8 mouse cellular contexts compared by ENCODE assay signal in genomic region chr10:60279290-60279940, GRCm38 (mm10). TPM values are rescaled to one million over a fixed set of nuclear protein-coding genes. Genes with fewer than 3 reads are reported as not detected.
DNase-seq lines count a peak whose midpoint lies in the region; ATAC-seq and TF ChIP-seq lines count a peak whose summit lies in the region.

No protein-coding gene starts in this region.

- no peak for TF ChIP-seq POLR2A in heart, adult 2 months (IDR thresholded peaks at IDR 0.05; ENCODE audit: insufficient read depth, low read depth, low read length)

- no peak for ATAC-seq in forebrain, embryonic 12.5 days (ENCODE audit: low FRiP score)
- ATAC-seq in liver, embryonic 16.5 days (ENCODE audit: low read depth) = no peak

- H3K36me3 ChIP-seq in heart, adult 2 months (ENCODE audit: control insufficient read depth, insufficient read depth, low read length) = peaks cover 39% of the 10 kb centered on the region
- H3K36me3 ChIP-seq in forebrain, embryonic 12.5 days (replicated peaks) = peaks cover 2% of the 10 kb centered on the region; the same call in 1 of the 2 replicates
- no peaks in the 10 kb centered on the region for H3K36me3 ChIP-seq in liver, embryonic 16.5 days (ENCODE audit: control insufficient read depth, insufficient read depth)

- H3K4me3 ChIP-seq in heart, adult 2 months = peak overlapping the region; percentile 41
- H3K4me3 ChIP-seq in forebrain, embryonic 12.5 days (replicated peaks) = no peak overlapping the region; the same call in none of the 2 replicates
- H3K4me3 ChIP-seq in liver, embryonic 16.5 days (ENCODE audit: low read depth, low read length) = peak overlapping the region; percentile 84

- no peaks in the 10 kb centered on the region for H3K9me3 ChIP-seq in forebrain, embryonic 12.5 days
- H3K9me3 ChIP-seq in liver, embryonic 16.5 days (replicated peaks; ENCODE audit: control insufficient read depth, low read length) = no peaks in the 10 kb centered on the region

- TF ChIP-seq CTCF in heart, adult 2 months (IDR thresholded peaks at IDR 0.05) = no peak

- peak overlapping the region; percentile 61 for H3K9ac ChIP-seq in heart, adult 2 months (ENCODE audit: low read depth, low read length)
- peak overlapping the region; percentile 25; the same call in 1 of the 2 replicates for H3K9ac ChIP-seq in forebrain, embryonic 12.5 days
- H3K9ac ChIP-seq in liver, embryonic 16.5 days (ENCODE audit: low read depth, low read length) = no peak overlapping the region

- peaks cover 9% of the 10 kb centered on the region; the same call in 1 of the 2 replicates for H3K79me2 ChIP-seq in heart, adult 2 months (replicated peaks; ENCODE audit: control insufficient read depth, insufficient read depth, low read length)

- 34% methylated on average over 8 of the region's 8 CpGs for WGBS in heart, adult 2 months
- 76% methylated on average over 8 of the region's 8 CpGs for WGBS in forebrain, embryonic 12.5 days
- 70% methylated on average over 8 of the region's 8 CpGs for WGBS in liver, embryonic 16.5 days (ENCODE audit: insufficient replicate concordance)

- peak overlapping the region; percentile 91; the same call in 1 of the 2 replicates for H3K27ac ChIP-seq in heart, adult 2 months
- no peak overlapping the region for H3K27ac ChIP-seq in forebrain, embryonic 12.5 days
- no peak overlapping the region for H3K27ac ChIP-seq in liver, embryonic 16.5 days (ENCODE audit: low read length)

- intact Hi-C loops in heart, adult 2 months (cut with DNase I) = no loop called here

- DNase-seq in heart, adult 2 months = no peak
- no peak for DNase-seq in heart, adult 8-10 months (ENCODE audit: low spot score)
- peak; percentile 39 to 52 for DNase-seq in B cell, adult 2 months
- no peak for DNase-seq in urinary bladder, postnatal 36 days (ENCODE audit: low spot score in 2 of 2)
- DNase-seq in ovary, postnatal 14 days (ENCODE audit: low spot score) = no peak
- DNase-seq in c-Kit-positive CD71-positive TER-119-positive erythroid progenitor cells, embryonic 14.5 days (ENCODE audit: low spot score) = no peak

- TF ChIP-seq EP300 in heart, adult 2 months (IDR thresholded peaks at IDR 0.05; ENCODE audit: insufficient read depth, low read depth, low read length) = no peak

- H3K4me1 ChIP-seq in heart, adult 2 months (ENCODE audit: control insufficient read depth, insufficient read depth, low read length) = peaks cover 39% of the 10 kb centered on the region
- peaks cover 65% of the 10 kb centered on the region for H3K4me1 ChIP-seq in forebrain, embryonic 12.5 days
- H3K4me1 ChIP-seq in liver, embryonic 16.5 days (ENCODE audit: control insufficient read depth, low read depth, low read length) = peaks cover 45% of the 10 kb centered on the region

- H3K27me3 ChIP-seq in heart, adult 2 months (ENCODE audit: control insufficient read depth, insufficient read depth, low read length) = no peaks in the 10 kb centered on the region
- H3K27me3 ChIP-seq in forebrain, embryonic 12.5 days = no peaks in the 10 kb centered on the region
- H3K27me3 ChIP-seq in liver, embryonic 16.5 days (ENCODE audit: control insufficient read depth, insufficient read depth, low read depth, low read length) = no peaks in the 10 kb centered on the region

- peak overlapping the region; percentile 92 for H3K4me2 ChIP-seq in forebrain, embryonic 12.5 days
- peak overlapping the region; percentile 68; the same call in 1 of the 2 replicates for H3K4me2 ChIP-seq in liver, embryonic 16.5 days (ENCODE audit: low read depth, low read length)

RNA-seq across cellular contexts. Expression of gene Psap, which starts 2.0 kb away (rescaled TPM):
- 1,000 to 10,000 TPM; 1,146 to 1,291 TPM for total RNA-seq in heart, adult 2 months (2021)
- 1,270 and 1,818 TPM in 2 replicates for polyA plus RNA-seq in heart, adult 2 months (2012; rRNA removed)
- total RNA-seq in heart, adult 8-10 months (2022) = 1,000 to 10,000 TPM; 1,268 to 1,360 (median 1,315) TPM
- 86.9 and 90.5 TPM in 2 replicates for polyA plus RNA-seq in forebrain, embryonic 12.5 days (2016; fragmentation: Nextera tagmentation; extraction: Ambion mirVana)
- 82.2 and 83.5 TPM in 2 replicates for polyA plus RNA-seq in liver, embryonic 16.5 days (2015; fragmentation: Nextera tagmentation; extraction: Ambion mirVana)

Comparison
In these comparisons a context has a peak if more than half of its experiments do, and no peak if none do; other contexts are left out.
1. DNase-seq: peak in B cell, adult 2 months (2 of 2); none in heart, adult 2 months (0 of 2), heart, adult 8-10 months (single experiment), urinary bladder, postnatal 36 days (0 of 2), ovary, postnatal 14 days (single experiment) and c-Kit-positive CD71-positive TER-119-positive erythroid progenitor cells, embryonic 14.5 days (single experiment).
2. RNA of gene Psap, which starts 2.0 kb away (polyA plus RNA-seq): 1,270 to 1,818 TPM in heart, adult 2 months; 86.9 to 90.5 TPM in forebrain, embryonic 12.5 days and 82.2 to 83.5 TPM in liver, embryonic 16.5 days; every median in the first group is over 10 times any median in the second.